Mouse (Mus musculus) midbrain, embryonic 15.5 days (tissue): ENCODE data around the gene Hivep1. TPM values are rescaled to one million over a fixed set of nuclear protein-coding genes. Genes with fewer than 3 reads are reported as not detected.

ENCODE experiments used
- ATAC-seq: fragments of 200-750 bp; cut with Nextera tagmentation; replicated peaks from 2 replicates; pipeline ENCODE4 v1.8.0; 2017; ENCODE audit warnings: moderate TSS enrichment
- H3K27ac ChIP-seq: fragments of 300-500 bp; sonication (generic); 2 replicates; pipeline ENCODE4 v1.5.1; 2015; ENCODE audit warnings: mild to moderate bottlenecking, inconsistent platforms
- H3K27me3 ChIP-seq: fragments of 300-500 bp; sonication (generic); replicated peaks from 2 replicates; pipeline ENCODE4 v1.6.1; 2015; ENCODE audit warnings: inconsistent platforms
- H3K36me3 ChIP-seq: fragments of 300-500 bp; sonication (generic); replicated peaks from 2 replicates; pipeline ENCODE4 v1.6.1; 2015; ENCODE audit warnings: inconsistent platforms
- H3K4me1 ChIP-seq: fragments of 300-500 bp; sonication (generic); 2 replicates; pipeline ENCODE4 v1.6.1; 2015; ENCODE audit warnings: inconsistent platforms
- H3K4me2 ChIP-seq: fragments of 300-500 bp; sonication (generic); 2 replicates; pipeline ENCODE4 v1.6.1; 2015; ENCODE audit warnings: inconsistent platforms, mild to moderate bottlenecking, moderate library complexity
- H3K4me3 ChIP-seq: fragments of 300-500 bp; sonication (generic); 2 replicates; pipeline ENCODE4 v1.5.1; 2015; ENCODE audit warnings: mild to moderate bottlenecking, inconsistent platforms
- H3K9ac ChIP-seq: fragments of 300-500 bp; sonication (generic); 2 replicates; pipeline ENCODE4 v1.6.1; 2015; ENCODE audit warnings: mild to moderate bottlenecking, inconsistent platforms
- H3K9me3 ChIP-seq: fragments of 300-500 bp; sonication (generic); 2 replicates; pipeline ENCODE4 v1.6.1; 2016; ENCODE audit warnings: inconsistent platforms
- WGBS: fragments of 180-500 bp; shearing (Covaris S2); methylation state at CpG from one replicate; pipeline ENCODE4 v1.1.7; 2015; ENCODE audit warnings: mixed read lengths; 5-methylcytosine and 5-hydroxymethylcytosine counted together
- polyA plus RNA-seq: library from polyadenylated mRNA; unstranded; fragments of >200 nt; fragmentation: Nextera tagmentation; extraction: Ambion mirVana; gene quantifications from 2 replicates; pipeline ENCODE4 v1.2.1, GENCODE M21; 2015

Gene Hivep1
- polyA plus RNA-seq, 1 experiment from 2014 or later: 18.2 TPM

DNA sequence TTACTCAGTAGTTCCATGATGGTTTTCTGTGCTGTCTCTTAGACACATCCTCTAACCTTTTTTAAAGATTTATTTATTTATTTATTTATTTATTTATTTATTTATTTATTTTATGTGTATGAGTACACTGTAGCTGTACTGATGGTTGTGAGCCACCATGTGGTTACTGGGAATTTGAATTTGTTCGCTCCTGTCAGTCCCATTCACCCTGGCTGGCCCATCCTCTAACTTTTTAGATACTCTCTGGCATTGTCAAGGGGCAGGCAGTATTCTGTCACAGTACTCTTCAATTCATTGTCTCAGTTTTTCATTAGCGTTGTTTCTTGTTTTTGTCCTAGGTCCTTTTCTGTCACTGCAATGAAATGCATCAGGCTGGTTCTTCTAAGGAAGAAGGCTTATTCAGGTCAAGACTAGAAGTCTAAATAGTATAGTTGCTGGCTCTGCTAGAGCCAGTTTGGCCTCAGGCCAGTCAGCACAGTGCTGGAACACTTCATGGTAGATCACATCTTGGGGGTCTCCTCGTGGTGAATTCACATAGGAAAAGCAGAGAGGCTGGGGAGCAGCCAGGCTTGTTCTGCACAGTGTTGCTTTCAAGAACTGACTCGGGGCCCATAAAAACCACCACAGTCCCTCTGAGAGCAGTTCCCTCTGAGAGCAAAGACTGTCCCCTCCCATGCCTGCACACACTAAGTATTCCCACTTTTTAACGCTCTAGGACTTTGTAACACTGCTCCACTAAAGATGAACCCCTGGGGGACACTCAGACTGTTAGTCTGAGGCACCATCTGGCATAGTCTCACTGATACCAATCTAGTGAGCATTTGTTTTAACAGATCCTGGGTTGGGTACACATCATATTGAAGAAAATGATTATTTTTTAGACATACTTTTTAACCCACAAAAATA lies 70.2 kb downstream of the Hivep1 start:
- ATAC-seq: 0 out of 2 replicates have a peak, but pooled peaks have one; percentile 42
- 68% methylated on average over 5 of the region's 5 CpGs for WGBS
- no peak overlapping the region for H3K4me3 ChIP-seq
- no peaks in the 10 kb centered on the region for H3K9me3 ChIP-seq
- H3K36me3 ChIP-seq: no peaks in the 10 kb centered on the region
- H3K27ac ChIP-seq: no peak overlapping the region
- no peak overlapping the region for H3K9ac ChIP-seq
- no peaks in the 10 kb centered on the region for H3K27me3 ChIP-seq
- H3K4me2 ChIP-seq: no peak overlapping the region
- no peaks in the 10 kb centered on the region for H3K4me1 ChIP-seq

DNA sequence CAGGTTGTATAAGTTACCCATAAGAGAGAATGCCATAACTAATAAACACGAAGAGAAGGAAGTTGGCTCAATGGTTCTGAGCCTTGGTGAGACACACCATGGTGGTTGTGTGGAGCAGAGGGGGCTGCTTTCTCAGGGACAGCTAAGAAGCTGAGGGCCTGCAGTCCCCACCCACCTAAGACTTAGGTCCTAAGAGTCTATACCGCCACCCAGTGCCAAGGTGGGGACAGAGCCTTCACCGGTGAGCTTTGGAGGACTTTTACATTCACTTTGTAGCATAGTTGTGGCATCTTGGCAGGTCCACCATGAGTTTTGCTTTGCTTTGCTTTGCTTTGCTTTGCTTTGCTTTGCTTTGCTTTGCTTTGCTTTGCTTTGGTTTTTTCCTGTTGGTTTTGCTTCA lies 92.8 kb downstream of the Hivep1 start:
- no peak for ATAC-seq
- Histone ChIP-seq H3K27me3 (no peaks in the 10 kb centered on the region), H3K4me1 (peaks cover 19% of the 10 kb centered on the region), H3K4me3 (no peak overlapping the region), H3K36me3 (no peaks in the 10 kb centered on the region), H3K27ac (no peak overlapping the region), H3K9me3 (no peaks in the 10 kb centered on the region), H3K4me2 (no peak overlapping the region), H3K9ac (no peak overlapping the region)
- WGBS: 67% methylated on average over 3 of the region's 3 CpGs

GRCm38 (mm10) chr13:42149328-42150071 lies 97.7 kb downstream of the Hivep1 start:
- Histone ChIP-seq H3K4me1 (peaks cover 30% of the 10 kb centered on the region), H3K9me3 (no peaks in the 10 kb centered on the region), H3K4me2 (0 out of 2 replicates have a peak overlapping the region, but pooled peaks have one; percentile 2), H3K9ac (peak overlapping the region; percentile 19; the same call in 1 of the 2 replicates), H3K36me3 (no peaks in the 10 kb centered on the region), H3K4me3 (no peak overlapping the region), H3K27me3 (no peaks in the 10 kb centered on the region), H3K27ac (peak overlapping the region; percentile 81)
- WGBS: 20% methylated on average over 9 of the region's 9 CpGs
- ATAC-seq: peak; percentile 86

DNA sequence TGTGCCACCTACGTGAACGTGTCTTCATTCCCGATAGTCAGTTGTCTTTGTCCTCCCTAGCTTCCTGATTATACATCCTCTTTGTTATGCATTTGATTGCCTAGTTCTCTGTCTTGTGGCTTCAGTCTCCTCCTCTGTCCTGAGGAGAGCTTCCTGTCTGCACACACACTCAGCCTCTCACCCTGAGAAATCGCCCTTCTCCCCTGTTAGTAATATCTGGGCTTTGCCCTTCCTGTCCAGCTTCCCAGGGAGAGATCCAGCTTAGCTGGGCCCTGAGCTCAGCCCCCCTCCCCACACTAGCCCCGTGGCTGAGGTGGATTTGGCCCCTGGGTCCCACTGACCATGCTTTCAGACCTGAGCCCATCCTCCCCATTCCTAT lies 98.2 kb downstream of the Hivep1 start:
- no peaks in the 10 kb centered on the region for H3K9me3 ChIP-seq
- WGBS: 14% methylated on average over 5 of the region's 5 CpGs
- H3K9ac ChIP-seq: peak overlapping the region; percentile 19; the same call in 1 of the 2 replicates
- 0 out of 2 replicates have a peak overlapping the region, but pooled peaks have one; percentile 2 for H3K4me2 ChIP-seq
- peaks cover 30% of the 10 kb centered on the region for H3K4me1 ChIP-seq
- no peaks in the 10 kb centered on the region for H3K27me3 ChIP-seq
- no peak overlapping the region for H3K4me3 ChIP-seq
- H3K36me3 ChIP-seq: no peaks in the 10 kb centered on the region
- peak overlapping the region; percentile 81 for H3K27ac ChIP-seq
- ATAC-seq: peak; percentile 51

GRCm38 (mm10) chr13:42150462-42151127 lies 98.8 kb downstream of the Hivep1 start:
- Histone ChIP-seq H3K36me3 (no peaks in the 10 kb centered on the region), H3K4me1 (peaks cover 30% of the 10 kb centered on the region), H3K27ac (peak overlapping the region; percentile 81), H3K9ac (no peak overlapping the region; the same call in 1 of the 2 replicates), H3K9me3 (no peaks in the 10 kb centered on the region), H3K4me2 (no peak overlapping the region), H3K4me3 (no peak overlapping the region), H3K27me3 (no peaks in the 10 kb centered on the region)
- no peak for ATAC-seq
- 68% methylated on average over 9 of the region's 9 CpGs for WGBS

DNA sequence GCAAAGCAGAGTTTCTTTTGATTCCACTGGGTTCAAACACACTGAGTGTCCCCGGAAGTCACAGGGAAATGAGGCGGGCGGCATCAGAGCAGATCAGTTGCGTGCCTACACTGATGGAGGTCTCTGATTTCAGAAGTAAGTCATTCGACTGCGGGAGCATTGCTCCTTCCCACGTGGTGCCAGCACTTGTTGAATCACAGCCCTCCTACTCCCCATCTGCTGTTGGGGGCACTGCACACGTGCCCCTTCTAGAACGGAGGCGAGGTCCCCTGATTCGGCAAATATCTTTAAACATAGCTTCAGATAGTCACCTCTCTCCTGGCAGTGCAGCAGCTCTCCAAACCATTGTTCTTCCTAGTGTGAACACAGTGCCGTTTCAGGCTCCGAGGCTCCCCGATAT lies 106.4 kb downstream of the Hivep1 start:
- H3K27ac ChIP-seq: no peak overlapping the region
- H3K27me3 ChIP-seq: no peaks in the 10 kb centered on the region
- no peaks in the 10 kb centered on the region for H3K4me1 ChIP-seq
- 93% methylated on average over 14 of the region's 14 CpGs for WGBS
- H3K9me3 ChIP-seq: no peaks in the 10 kb centered on the region
- H3K4me2 ChIP-seq: no peak overlapping the region
- H3K36me3 ChIP-seq: no peaks in the 10 kb centered on the region
- ATAC-seq: no peak
- no peak overlapping the region for H3K4me3 ChIP-seq
- H3K9ac ChIP-seq: no peak overlapping the region

DNA sequence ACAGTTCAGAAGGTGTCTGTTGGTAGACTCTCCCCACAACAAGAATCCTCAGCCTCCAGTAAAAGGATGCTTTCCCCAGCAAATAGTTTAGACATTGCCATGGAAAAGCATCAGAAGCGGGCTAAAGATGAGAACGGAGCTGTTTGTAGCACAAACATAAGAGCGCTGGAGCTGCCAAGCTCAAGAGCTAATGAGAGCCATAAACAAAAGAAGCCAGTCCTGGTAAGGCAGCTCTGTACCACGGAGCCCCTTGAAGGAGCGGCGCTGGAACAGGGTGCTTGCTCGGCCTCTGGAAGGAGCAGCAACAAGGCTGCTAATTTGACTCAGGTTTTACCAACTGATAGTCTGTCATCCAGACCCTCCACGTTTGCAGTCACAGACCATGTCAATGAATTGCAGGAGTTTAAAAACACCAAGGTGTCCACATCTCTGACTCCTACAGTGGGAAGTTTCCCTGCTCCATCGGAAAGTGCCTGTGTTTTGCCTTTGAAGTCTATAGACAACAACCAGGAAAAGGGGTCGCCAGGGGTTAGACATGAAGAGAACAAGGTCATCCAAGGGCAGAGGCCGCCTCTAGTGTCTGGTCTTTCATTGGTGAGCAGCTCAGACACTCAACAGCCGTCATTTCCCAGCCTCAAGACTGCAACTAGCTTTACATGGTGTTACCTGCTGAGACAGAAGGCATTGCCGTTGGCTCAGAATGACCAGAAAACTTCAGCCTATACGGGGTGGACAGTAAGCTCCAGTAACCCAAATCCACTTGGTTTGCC lies 107.8 kb downstream of the Hivep1 start:
- 75% methylated on average over 14 of the region's 14 CpGs for WGBS
- Histone ChIP-seq H3K27ac (no peak overlapping the region), H3K4me2 (no peak overlapping the region), H3K36me3 (no peaks in the 10 kb centered on the region), H3K27me3 (no peaks in the 10 kb centered on the region), H3K9me3 (no peaks in the 10 kb centered on the region), H3K4me1 (no peaks in the 10 kb centered on the region), H3K4me3 (no peak overlapping the region), H3K9ac (no peak overlapping the region)
- ATAC-seq: 0 out of 2 replicates have a peak, but pooled peaks have one; percentile 27

- no peak for ATAC-seq
Measured at GRCm38 (mm10) chr13:42170802-42171201, 119.0 kb downstream of the Hivep1 start.

GRCm38 (mm10) chr13:42174827-42175420 lies 123.1 kb downstream of the Hivep1 start:
- Histone ChIP-seq H3K4me2 (no peak overlapping the region), H3K27ac (peak overlapping the region; percentile 10; the same call in 1 of the 2 replicates), H3K9ac (no peak overlapping the region), H3K4me3 (no peak overlapping the region), H3K4me1 (peaks cover 3% of the 10 kb centered on the region; the same call in 1 of the 2 replicates), H3K27me3 (no peaks in the 10 kb centered on the region), H3K9me3 (no peaks in the 10 kb centered on the region), H3K36me3 (no peaks in the 10 kb centered on the region)
- WGBS: 22% methylated on average over 3 of the region's 3 CpGs
- 0 out of 2 replicates have a peak, but pooled peaks have one; percentile 60 for ATAC-seq

More at GRCm38 (mm10) chr13:42170802-42171201, 119.0 kb downstream of the Hivep1 start:
- 97% methylated on average over 1 of the region's 1 CpGs for WGBS
- Histone ChIP-seq H3K4me1 (peaks cover 3% of the 10 kb centered on the region; the same call in 1 of the 2 replicates), H3K9ac (no peak overlapping the region), H3K4me3 (no peak overlapping the region), H3K27ac (no peak overlapping the region), H3K4me2 (no peak overlapping the region), H3K27me3 (no peaks in the 10 kb centered on the region), H3K36me3 (no peaks in the 10 kb centered on the region; the same call in 1 of the 2 replicates), H3K9me3 (no peaks in the 10 kb centered on the region)

DNA sequence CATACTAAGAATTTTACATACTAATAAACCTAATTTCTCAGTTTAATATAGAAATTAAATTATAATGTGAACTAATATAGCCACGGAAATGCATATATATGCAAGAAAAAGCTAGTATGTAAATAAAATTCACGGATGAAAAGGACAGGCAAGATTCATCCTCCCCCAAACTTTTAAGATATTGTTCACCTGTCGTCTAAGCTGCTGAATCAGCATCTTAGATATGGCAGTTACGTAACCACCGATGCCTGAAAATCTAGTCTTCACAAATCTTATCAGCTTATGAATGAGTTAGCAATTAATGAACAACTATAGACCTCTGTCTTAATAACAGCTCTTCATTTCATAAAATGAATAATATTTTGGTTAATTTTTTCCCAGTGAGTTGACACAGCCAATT lies 130.8 kb downstream of the Hivep1 start:
- ATAC-seq: no peak
- Histone ChIP-seq H3K4me3 (no peak overlapping the region), H3K4me2 (no peak overlapping the region), H3K4me1 (no peaks in the 10 kb centered on the region), H3K9me3 (no peaks in the 10 kb centered on the region), H3K9ac (no peak overlapping the region), H3K27me3 (no peaks in the 10 kb centered on the region), H3K36me3 (peaks cover 10% of the 10 kb centered on the region), H3K27ac (no peak overlapping the region)
- WGBS: 92% methylated on average over 5 of the region's 5 CpGs

DNA sequence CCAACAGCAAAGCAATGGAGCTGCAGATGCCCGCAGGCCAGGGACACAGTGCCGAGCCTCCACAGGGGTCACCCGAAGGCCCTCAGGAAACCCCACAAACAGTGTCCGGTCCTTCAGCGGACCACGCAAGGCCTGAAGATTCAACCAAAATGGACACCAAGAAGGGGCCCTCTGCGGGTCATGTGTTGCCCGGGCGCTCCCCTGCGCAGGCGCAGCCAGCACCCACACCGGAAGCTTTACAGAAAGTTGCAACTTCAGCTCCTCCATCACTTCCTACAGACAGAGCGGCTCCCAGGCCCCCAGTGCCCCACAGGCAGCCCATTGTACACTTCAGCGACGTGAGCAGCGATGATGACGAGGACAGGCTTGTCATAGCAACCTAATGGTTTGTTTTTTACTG lies 132.3 kb downstream of the Hivep1 start:
- H3K27ac ChIP-seq: no peak overlapping the region
- no peak overlapping the region for H3K4me3 ChIP-seq
- no peak overlapping the region for H3K9ac ChIP-seq
- no peak overlapping the region for H3K4me2 ChIP-seq
- ATAC-seq: no peak
- H3K27me3 ChIP-seq: no peaks in the 10 kb centered on the region
- H3K4me1 ChIP-seq: no peaks in the 10 kb centered on the region
- no peaks in the 10 kb centered on the region for H3K9me3 ChIP-seq
- 95% methylated on average over 17 of the region's 17 CpGs for WGBS
- peaks cover 10% of the 10 kb centered on the region for H3K36me3 ChIP-seq
